Mouse (Mus musculus): ENCODE measurements around the gene Coq10b.

- peak; percentile 19; the same call in 1 of the 2 replicates for TF ChIP-seq CTCF (IDR thresholded peaks at IDR 0.05)
- no peak for TF ChIP-seq EP300 (IDR thresholded peaks at IDR 0.05)
Measured at GRCm38 (mm10) chr1:55025656-55026430, 26.7 kb upstream of the Coq10b start.
